Mouse (Mus musculus) layer of hippocampus, adult 18-20 months (tissue): ENCODE results near the gene Asic3. TPM values are rescaled to one million over a fixed set of nuclear protein-coding genes. Genes with fewer than 3 reads are reported as not detected.

Experiments used
- DNase-seq, 2 experiments: peaks; one replicate each; pipeline ENCODE4 v3.0.0; 2022; ENCODE audit warnings: low spot score in 2 of 2
- long read RNA-seq: library from polyadenylated mRNA; stranded (forward); transcript quantifications from one replicate; pipeline ENCODE4 v2.0.0, GENCODE M21; 2021
- total RNA-seq, 2 experiments: library from RNA; stranded (reverse); gene quantifications; 2 replicates each; pipeline ENCODE4 v1.2.3; 2021

The Asic3 gene
- total RNA-seq = under 1 TPM; 0.27 to 0.53 TPM
- long read RNA-seq = 0 reads

DNA sequence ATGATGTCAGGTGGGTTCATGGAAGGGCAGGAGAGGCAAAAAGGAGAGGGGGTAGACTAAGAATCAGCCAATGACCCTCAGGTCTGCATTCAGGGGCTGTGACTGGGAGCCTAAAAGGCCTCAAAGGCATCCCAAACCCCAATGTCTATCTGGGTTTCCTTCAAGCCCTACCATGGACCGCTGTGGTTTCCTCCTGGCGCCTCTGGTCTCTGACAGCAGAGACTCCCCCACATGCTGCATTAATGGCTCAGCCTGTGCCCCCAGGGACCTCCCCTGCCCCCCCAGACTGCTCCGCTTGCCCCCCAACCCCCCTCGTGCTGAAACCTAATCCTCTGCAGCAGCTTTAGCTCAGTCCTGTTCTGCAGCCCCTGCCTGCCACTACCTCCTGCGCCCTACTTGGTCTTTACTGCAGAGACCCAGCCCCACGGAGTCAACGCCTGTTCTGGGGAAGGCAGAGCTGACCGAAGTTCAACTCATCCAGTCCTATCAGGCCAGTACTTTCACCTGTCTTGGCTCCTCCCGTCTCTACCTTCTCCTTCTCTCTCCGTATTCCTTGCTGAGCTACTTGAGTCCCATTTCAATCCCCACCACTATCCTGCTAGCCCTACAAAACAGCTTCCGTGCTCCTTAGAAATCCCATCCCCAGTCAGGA lies at the start of gene Asic3:
TSS of gene Asic3 (plus strand) at position 351 of the 652 bp plus-strand sequence.
- no peak for DNase-seq

DNA sequence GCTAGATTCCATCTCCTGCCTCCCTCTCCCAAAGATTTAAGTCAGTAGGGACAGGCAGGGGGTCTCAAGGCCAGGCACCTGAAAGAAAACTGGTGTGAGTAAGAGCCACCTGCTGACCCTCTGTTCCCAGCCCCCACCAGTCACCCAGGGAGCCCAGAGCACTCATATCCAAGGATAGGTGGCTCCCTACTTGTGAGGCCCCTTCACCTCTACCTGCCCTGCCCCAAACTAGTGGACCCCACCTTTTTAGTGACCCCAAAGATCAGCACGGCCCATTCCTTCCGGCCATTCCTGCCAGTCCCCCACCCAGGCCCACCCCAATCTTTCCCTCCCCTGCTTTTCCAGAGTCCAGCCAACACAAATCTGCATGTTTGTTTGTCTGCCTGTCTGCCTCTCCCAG lies 49.7 kb upstream of the Asic3 start:
- DNase-seq = no peak

DNA sequence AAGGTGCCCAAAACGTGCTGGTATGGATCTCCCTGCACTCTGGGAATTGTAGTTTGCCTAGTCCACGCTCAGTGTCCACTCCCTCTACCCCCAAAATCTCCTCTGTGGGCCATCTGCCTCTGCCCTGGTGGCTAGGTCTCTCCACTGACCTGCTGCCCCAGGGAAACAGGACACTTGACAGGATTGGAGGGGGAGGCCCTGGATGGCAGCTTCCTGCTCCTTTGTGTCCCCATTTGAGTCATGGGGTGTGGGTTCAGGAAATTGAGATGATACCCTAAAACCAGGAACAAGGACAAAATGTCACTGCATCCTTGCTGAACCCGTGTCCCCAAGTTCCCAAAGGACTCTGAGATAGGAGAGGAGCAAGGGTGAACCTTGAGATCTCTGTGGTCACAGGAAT lies 49.1 kb upstream of the Asic3 start:
- no peak for DNase-seq

DNA sequence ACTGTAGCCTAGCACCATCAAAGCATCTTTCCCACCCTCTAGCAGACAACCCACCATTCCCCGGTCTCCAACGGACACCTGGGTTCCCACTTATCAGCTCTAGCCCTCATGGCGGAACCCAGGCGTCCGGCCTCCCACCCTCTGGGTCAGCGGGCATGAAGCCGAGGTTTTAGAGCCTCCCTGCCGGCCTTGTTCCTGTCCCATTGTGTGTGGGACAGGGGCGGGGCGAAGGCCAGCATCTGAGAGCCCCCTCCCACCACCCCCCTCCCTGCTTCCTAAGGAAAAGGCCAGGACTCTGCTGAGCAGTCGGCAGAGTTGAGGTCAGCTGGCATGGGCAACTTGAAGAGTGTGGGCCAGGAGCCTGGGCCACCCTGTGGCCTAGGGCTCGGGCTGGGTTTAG lies 48.7 kb upstream of the Asic3 start, which contains the start of gene Nos3:
TSS of gene Nos3 (plus strand) at position 303 of the 400 bp plus-strand sequence.
- no peak for DNase-seq

DNA sequence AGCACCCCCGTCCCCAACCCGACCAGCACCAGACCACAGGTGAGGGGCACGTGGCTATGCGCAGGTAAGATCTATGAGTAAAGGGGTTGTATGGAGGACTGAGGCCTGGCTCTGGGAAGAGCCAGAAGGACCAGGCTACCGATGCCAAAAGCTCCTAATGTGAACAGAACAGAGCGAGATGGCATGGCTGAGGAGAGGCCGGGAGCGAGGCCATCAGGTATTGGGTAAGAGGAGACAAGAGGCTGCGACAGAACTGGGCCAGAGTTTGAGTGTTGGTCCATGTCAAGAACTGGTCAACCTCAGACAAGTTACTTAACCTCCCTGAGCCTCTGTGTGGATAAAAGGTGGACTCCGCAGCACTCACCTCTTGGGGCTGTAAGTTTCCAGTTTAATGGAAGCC lies 48.2 kb upstream of the Asic3 start:
- DNase-seq = no peak

DNA sequence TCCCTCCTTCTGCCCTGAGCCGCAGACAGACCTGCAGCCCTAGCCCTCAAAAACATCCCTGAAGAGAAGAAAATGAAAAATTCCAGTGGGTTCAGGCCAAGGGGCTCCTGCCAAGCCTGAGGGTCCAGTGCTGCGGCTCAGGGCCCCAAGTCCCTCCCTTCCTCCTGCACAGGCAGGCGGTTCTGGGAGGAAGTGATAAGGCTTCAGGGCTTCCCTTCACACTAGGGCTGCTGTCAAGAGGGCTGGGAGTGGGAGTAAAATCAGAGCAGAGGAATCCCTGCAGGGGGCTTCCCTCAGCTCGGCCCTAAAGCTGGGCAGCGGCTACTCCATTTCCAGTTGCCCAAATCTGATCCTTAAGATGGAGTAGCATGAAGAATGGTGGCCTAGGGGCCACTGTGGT lies 47.7 kb upstream of the Asic3 start:
- DNase-seq = no peak

DNA sequence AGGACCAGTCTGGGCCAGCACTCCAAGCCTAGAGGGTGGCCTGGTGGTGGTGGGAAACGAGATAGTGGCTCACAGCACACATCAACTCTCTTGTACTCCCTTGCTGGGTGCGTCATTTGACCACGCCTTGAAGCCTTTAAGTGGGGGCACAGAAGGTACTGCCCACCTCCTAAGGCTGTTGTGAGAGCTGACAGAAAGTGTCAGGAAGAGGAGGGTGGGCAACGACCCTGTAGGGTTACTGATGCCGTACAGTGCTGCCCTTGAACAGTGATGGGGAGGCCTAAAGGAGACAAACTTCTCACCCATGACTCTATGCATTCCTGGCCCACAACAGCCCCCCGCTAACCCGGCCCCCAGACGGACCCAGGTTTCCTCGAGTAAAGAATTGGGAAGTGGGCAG lies 46.8 kb upstream of the Asic3 start:
- no peak for DNase-seq

DNA sequence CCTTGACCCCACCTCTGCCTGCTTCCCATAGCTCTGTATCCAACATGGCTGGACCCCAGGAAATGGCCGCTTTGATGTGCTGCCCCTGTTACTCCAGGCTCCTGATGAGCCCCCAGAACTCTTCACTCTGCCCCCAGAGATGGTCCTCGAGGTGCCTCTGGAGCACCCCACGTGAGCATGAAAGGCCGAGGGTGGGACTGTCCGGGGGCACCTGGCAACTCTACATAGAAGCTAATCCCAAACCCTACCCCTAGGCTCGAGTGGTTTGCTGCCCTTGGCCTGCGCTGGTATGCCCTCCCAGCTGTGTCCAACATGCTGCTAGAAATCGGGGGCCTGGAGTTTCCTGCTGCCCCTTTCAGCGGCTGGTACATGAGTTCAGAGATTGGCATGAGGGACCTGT lies 43.4 kb upstream of the Asic3 start:
- DNase-seq = no peak

DNA sequence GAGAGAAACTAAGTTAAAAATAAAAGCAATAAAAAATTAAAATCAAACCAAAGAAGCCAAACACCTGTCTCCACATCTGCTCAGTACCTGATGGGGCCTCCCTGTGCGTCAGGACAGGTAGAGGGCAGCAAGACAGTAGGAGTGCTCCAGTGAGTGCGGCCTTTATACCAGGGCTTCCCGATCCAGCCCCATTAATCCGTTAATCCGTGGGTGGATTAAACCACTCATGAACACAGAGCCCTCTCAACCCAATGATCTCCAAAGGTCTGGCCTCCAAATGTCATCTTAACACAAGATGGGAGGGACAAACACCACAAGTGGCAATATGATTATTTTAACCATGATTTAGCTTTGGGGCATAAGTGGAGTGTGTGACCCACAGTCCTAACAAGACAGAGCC lies 39.4 kb upstream of the Asic3 start:
- no peak for DNase-seq

DNA sequence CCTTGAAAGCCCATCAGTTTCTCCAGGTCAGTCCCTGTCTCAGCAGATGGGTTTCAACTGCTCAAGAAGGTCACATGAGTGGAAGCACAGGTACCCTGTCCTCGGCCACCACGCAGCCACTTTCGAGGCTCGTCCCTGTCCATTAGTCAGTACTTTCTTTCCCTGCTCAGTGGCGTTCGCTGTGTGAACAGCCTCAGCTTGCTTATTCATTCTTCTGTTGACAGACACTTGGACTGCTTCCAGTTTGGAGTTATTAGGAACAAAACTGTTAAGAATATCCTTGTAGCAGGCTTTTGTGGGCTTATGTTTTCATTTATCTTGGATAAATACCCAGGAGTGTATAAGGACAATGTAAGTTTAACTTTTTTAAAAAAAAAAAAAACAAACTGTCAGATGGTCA lies 39.0 kb upstream of the Asic3 start:
- peak in 1 of 2 experiments; percentile 69 for DNase-seq

DNA sequence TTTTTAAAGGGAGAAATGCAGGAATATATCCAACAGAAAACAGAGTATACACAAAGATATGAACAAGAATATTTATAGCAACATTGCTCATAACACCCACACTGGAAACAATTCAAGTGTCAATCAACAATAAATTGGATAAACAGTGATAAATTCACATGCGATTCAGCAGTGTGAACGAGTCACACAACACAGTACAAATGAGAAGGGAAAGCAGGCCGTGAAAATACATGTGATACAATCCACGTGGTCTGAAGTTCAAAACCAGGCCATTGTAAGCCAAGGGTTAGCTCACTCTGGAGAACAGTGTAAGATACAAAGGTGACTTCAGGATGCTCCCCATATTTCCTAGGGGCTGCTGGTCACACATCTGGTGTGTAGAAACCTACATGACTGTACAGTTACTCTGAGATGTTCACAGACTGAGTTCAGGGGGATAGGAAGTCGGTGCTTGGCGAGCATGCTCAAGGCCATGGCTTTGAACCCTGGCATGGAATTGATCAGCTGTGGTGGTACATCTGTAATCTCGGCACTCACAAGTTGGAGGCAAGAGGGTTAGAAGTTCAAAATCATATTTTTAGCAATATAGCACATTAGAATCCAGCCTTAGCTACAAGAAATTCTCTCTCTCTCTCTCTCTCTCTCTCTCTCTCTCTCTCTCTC lies 38.4 kb upstream of the Asic3 start:
- DNase-seq = no peak

DNA sequence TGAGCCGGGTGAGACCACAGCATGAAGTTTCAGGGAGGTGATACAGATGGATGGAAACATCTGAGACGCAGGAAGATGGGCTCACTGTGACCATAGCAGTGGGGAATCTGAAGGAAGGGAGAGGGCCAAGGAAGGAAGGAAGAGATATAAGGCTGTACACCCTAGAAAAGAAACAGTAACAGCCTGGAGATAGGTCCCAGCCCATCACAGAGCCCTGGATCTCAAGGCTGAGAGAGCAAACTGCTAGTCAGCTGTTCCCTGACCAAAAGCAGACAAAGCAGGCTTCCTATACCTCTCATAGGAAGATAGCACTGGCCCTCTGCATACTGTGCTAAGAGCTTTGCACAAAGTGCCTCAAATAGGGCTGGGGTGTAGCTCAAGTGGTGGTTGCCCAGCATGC lies 34.5 kb upstream of the Asic3 start:
- no peak for DNase-seq

DNA sequence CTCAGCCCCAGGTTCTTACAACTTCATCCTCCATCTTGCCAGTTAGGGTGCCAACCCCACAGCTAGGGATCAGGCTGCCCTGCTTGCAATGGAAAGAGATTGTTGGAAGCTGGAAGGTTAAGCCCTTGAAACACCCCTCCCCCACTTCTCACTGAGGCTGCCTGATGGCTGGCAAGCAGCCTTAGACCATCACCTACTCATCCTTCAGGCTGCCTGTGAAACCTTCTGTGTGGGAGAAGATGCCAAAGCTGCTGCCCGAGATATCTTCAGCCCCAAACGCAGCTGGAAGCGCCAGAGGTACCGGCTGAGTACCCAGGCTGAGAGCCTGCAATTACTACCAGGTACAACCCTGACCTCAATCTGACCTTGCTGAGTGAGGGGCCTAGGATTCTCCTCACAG lies 33.7 kb upstream of the Asic3 start:
- no peak for DNase-seq

DNA sequence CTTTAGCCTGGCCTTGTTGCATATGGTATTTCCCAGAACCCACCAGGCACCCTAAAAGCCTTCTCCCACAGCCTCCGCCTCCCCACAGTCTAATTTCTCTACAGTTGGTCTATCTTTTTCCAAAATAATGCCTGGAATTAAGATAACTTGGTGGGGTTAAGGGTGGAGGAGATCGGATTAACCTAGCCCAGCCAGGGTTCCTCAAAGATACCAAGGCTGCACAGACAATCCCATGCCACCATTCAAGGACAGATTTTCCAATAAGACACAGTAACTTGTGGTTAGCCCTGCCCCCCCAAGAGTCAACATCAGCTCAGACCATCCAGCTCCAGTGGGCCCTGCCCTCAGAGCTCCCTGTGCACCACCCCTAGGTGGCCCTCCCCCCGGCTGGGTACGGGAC lies 32.7 kb upstream of the Asic3 start:
- no peak for DNase-seq

DNA sequence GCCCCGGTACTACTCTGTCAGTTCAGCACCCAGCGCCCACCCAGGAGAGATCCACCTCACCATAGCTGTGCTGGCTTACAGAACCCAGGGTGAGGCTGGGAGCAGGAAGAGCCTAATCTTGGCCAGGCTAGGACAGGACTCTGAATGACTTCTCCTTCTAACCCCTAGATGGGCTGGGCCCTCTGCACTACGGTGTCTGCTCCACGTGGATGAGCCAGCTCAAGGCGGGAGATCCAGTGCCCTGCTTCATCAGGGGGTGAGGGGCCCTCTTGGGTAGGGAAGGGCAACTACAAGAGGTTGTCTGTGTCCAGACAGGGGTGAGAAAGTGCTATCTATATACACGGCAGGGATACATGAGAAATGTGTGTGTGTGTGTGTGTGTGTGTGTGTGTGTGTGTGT lies 31.7 kb upstream of the Asic3 start:
- no peak for DNase-seq

DNA sequence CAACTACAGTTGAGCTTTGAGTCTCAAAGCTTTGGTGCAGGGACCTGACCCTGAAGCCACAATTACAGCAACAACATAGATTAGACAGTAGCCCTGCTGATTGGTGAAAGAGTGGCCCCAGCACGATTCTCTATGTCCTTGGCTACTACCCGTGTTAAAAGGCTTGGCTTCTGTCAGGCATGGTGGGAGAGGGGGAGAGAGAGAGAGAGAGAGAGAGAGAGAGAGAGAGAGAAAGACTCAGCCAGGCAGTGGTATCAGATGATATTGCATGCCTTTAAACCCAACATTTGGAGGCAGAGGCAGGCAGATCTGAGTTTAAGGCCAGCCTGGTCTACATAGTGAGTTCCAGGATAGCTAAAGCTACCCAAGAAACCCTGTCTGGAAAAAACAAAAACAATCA lies 31.2 kb upstream of the Asic3 start:
- DNase-seq = no peak

DNA sequence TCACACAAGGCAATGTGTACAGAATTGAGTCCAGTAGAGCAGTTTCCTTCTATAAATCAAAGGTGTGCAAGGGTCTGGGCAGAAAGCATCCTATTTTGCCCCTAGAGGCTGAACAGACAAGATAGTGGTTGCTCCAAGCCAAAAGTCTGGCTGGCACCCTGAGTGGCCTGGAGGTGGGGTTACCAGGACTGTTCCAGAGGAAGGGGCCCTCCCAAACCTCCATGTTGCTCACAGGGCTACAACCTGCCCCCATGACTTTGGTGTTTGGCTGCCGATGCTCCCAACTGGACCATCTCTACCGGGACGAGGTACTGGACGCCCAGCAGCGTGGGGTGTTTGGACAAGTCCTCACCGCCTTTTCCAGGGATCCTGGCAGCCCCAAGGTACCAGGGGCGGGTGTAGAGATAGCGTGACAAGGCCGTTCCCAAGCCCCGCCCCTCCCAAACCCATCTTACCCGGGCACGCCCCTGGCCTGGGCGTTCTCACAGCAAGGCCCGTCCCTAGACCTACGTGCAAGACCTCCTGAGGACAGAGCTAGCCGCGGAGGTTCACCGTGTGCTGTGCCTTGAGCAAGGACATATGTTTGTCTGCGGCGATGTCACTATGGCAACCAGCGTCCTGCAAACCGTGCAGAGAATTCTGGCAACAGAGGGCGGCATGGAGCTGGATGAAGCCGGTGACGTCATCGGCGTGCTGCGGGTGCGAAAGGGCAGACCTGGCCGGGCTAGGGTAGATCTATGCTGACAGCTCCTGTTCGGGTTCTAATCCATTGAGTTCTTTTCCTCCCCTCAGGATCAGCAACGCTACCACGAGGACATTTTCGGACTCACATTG lies 29.9 kb upstream of the Asic3 start:
- DNase-seq = peak; percentile 88 to 95

DNA sequence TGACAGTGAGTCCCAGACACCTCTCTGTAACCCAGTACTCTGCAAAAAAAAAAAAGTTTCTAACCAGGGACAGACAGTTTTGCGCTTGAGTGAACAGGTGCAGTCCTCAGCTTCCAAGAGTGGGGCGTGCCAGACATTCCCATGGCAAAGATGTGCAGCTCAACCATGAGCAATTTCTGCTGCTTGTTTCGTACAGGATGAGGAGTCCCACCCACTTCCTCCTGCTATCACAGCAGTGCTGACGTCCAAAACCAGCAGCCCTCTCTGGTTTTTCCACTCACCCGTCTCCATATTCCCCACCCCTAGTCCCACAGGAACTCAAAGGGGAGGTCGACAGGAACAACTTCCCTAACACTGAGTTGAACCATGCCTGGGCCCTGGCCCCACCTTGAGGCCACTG lies 28.8 kb upstream of the Asic3 start:
- peak; percentile 26 to 50 for DNase-seq

DNA sequence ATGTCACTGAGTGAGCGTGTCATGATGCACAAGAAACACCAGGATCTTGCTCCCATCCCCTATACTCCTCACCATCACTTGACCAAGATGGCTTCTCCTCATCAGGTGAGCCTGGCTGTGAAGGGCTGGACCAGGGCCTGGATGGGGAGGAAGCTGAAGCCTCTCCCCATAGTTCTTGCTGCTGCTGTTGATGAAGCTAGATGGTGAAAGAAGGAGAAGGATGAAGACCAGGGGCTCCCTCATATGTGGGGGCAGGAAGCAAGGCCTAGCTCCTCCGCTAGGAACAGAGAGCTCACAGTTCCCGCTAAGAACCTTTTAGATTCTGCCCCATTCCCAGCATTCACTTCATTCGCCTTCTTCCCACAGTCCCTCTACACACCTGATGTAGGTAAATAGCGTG lies 27.8 kb upstream of the Asic3 start:
- DNase-seq = no peak

DNA sequence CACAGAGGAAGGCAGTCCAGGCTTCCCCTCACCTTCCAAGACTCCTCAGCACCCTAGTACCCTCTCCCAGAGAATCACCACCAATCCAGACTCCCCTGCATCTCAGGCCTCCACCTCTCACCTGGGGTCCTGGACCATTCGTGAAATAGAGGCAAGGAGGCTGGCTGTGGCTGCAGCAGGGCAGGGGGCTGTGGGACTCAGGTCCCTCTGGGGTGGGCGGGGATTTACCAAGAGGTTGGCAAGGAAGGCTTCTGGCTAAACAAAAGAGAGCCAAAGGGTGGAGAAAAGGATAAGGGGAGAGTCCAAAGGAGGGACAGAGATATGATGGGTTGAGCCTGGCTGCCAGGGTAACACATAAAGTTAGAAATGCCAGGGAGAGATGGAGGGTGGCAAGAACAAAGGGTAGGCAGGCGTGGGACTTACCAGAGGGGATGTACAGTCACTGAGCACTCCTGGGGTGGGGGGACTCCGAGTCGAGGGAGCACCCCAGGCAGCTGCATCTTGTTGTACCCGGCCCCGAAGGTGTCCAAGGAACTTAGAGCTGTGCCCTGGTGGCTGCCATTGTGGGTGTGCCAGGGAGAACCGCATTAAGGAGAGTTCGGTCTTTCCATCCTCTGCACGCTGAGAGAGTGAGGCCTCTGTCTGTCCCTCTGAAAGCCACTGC lies 27.2 kb upstream of the Asic3 start:
- no peak for DNase-seq
